Mouse (Mus musculus): Measurements from ENCODE around the gene Enox1. TPM values are rescaled to one million over a fixed set of nuclear protein-coding genes. Genes with fewer than 3 reads are reported as not detected.

The Enox1 gene
- polyA plus RNA-seq, 1 experiment from 2014 or later = 19.8 TPM

GRCm38 (mm10) chr14:77658739-77659138, 502.2 kb downstream of the Enox1 start:
- no peaks in the 10 kb centered on the region for H3K4me1 ChIP-seq
- no peaks in the 10 kb centered on the region for H3K36me3 ChIP-seq
- WGBS = 79% methylated on average over 4 of the region's 4 CpGs
- no peak overlapping the region for H3K9ac ChIP-seq
- H3K4me3 ChIP-seq (replicated peaks) = no peak overlapping the region
- ATAC-seq (ENCODE audit: insufficient number of reproducible peaks, low FRiP score, low TSS enrichment, low read depth) = no peak
- no peaks in the 10 kb centered on the region for H3K27me3 ChIP-seq
- no peak overlapping the region for H3K27ac ChIP-seq (replicated peaks)
- H3K4me2 ChIP-seq (replicated peaks) = no peak overlapping the region
- no peaks in the 10 kb centered on the region for H3K9me3 ChIP-seq (replicated peaks)

- no peak overlapping the region for H3K9ac ChIP-seq
- no peaks in the 10 kb centered on the region for H3K36me3 ChIP-seq
- H3K4me1 ChIP-seq = no peaks in the 10 kb centered on the region
- WGBS = 71% methylated on average over 7 of the region's 7 CpGs
- ATAC-seq (ENCODE audit: insufficient number of reproducible peaks, low FRiP score, low TSS enrichment, low read depth) = no peak
- H3K9me3 ChIP-seq (replicated peaks) = no peaks in the 10 kb centered on the region
- no peaks in the 10 kb centered on the region for H3K27me3 ChIP-seq
- H3K4me2 ChIP-seq (replicated peaks) = no peak overlapping the region
- H3K27ac ChIP-seq (replicated peaks) = no peak overlapping the region
- no peak overlapping the region for H3K4me3 ChIP-seq (replicated peaks)
Measured at GRCm38 (mm10) chr14:77662273-77662672, 505.7 kb downstream of the Enox1 start.

GRCm38 (mm10) chr14:77662994-77663393, 506.4 kb downstream of the Enox1 start:
- WGBS = 79% methylated on average over 8 of the region's 8 CpGs
- no peaks in the 10 kb centered on the region for H3K27me3 ChIP-seq
- no peak overlapping the region for H3K4me2 ChIP-seq (replicated peaks)
- H3K9me3 ChIP-seq (replicated peaks) = no peaks in the 10 kb centered on the region
- no peak overlapping the region for H3K27ac ChIP-seq (replicated peaks)
- no peaks in the 10 kb centered on the region for H3K4me1 ChIP-seq
- no peak for ATAC-seq (ENCODE audit: insufficient number of reproducible peaks, low FRiP score, low TSS enrichment, low read depth)
- H3K36me3 ChIP-seq = no peaks in the 10 kb centered on the region
- no peak overlapping the region for H3K9ac ChIP-seq
- no peak overlapping the region for H3K4me3 ChIP-seq (replicated peaks)

DNA sequence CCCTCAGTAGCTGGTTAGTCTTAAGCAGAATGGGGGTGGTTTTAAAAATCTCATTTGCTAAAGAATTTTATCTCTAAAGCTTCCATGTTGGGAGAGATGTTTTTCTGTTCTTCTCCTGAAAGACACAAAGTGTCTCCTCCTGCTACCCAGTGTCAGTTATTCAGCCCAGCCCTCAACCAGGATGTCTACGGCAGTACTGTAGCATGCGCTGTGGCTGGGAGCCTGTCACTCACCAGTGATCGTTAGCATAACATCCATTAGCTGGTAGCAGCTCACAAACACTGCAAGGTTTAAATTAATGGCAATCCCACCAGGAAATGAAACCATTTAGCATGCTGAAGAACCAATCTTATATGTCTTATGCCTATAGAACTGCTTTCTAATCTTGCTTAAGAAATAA, 511.5 kb downstream of the Enox1 start:
- no peaks in the 10 kb centered on the region for H3K27me3 ChIP-seq
- H3K36me3 ChIP-seq = no peaks in the 10 kb centered on the region
- H3K4me1 ChIP-seq = 0 out of 2 replicates have a peak, but pooled peaks cover 2% of the 10 kb centered on the region
- WGBS = 61% methylated on average over 3 of the region's 3 CpGs
- ATAC-seq (ENCODE audit: insufficient number of reproducible peaks, low FRiP score, low TSS enrichment, low read depth) = no peak
- H3K9ac ChIP-seq = no peak overlapping the region
- H3K4me2 ChIP-seq (replicated peaks) = no peak overlapping the region
- H3K27ac ChIP-seq (replicated peaks) = no peak overlapping the region
- H3K4me3 ChIP-seq (replicated peaks) = no peak overlapping the region
- no peaks in the 10 kb centered on the region for H3K9me3 ChIP-seq (replicated peaks)

GRCm38 (mm10) chr14:77669494-77669893, 512.9 kb downstream of the Enox1 start:
- Histone ChIP-seq H3K36me3 (no peaks in the 10 kb centered on the region), H3K4me3 (replicated peaks) (no peak overlapping the region), H3K27me3 (no peaks in the 10 kb centered on the region), H3K27ac (replicated peaks) (no peak overlapping the region), H3K9me3 (replicated peaks) (no peaks in the 10 kb centered on the region), H3K9ac (no peak overlapping the region), H3K4me1 (0 out of 2 replicates have a peak, but pooled peaks cover 2% of the 10 kb centered on the region), H3K4me2 (replicated peaks) (no peak overlapping the region)
- WGBS = 70% methylated on average over 7 of the region's 7 CpGs
- no peak for ATAC-seq (ENCODE audit: insufficient number of reproducible peaks, low FRiP score, low TSS enrichment, low read depth)

- Histone ChIP-seq H3K4me2 (replicated peaks) (no peak overlapping the region), H3K9me3 (replicated peaks) (no peaks in the 10 kb centered on the region), H3K36me3 (no peaks in the 10 kb centered on the region), H3K4me1 (0 out of 2 replicates have a peak, but pooled peaks cover 2% of the 10 kb centered on the region), H3K27me3 (no peaks in the 10 kb centered on the region), H3K4me3 (replicated peaks) (no peak overlapping the region), H3K27ac (replicated peaks) (no peak overlapping the region), H3K9ac (no peak overlapping the region)
- ATAC-seq (ENCODE audit: insufficient number of reproducible peaks, low FRiP score, low TSS enrichment, low read depth) = no peak
- WGBS = 63% methylated on average over 5 of the region's 5 CpGs
Measured at GRCm38 (mm10) chr14:77670945-77671344, 514.4 kb downstream of the Enox1 start.

DNA sequence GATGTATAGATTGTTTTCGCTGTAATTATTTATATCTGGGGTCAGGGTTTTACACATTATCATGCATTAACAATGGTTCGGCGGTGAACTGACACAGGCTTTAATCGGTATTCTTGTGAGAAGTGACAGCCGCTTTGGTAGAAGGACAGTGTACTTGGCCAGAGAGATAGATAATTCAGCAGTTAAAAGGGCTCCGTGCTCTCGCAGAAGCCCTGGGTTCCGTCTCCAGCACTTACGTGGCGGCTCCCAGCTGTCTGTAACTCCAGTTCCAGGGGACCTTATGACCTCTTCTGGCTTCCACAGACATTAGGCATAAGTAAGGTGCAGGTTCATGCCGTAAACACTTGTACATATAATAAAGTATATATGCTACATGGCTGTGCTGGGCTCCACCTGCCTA, 515.4 kb downstream of the Enox1 start:
- Histone ChIP-seq H3K36me3 (peaks cover 2% of the 10 kb centered on the region; the same call in 1 of the 2 replicates), H3K9ac (no peak overlapping the region)
- no peak for ATAC-seq (ENCODE audit: insufficient number of reproducible peaks, low FRiP score, low TSS enrichment, low read depth)

GRCm38 (mm10) chr14:77673138-77673537, 516.6 kb downstream of the Enox1 start:
- no peak overlapping the region for H3K4me3 ChIP-seq (replicated peaks)
- no peaks in the 10 kb centered on the region for H3K27me3 ChIP-seq
- H3K4me1 ChIP-seq = peaks cover 10% of the 10 kb centered on the region; the same call in 1 of the 2 replicates
- peaks cover 2% of the 10 kb centered on the region; the same call in 1 of the 2 replicates for H3K36me3 ChIP-seq
- WGBS = 32% methylated on average over 8 of the region's 8 CpGs
- no peak overlapping the region for H3K9ac ChIP-seq
- H3K9me3 ChIP-seq (replicated peaks) = no peaks in the 10 kb centered on the region
- ATAC-seq (ENCODE audit: insufficient number of reproducible peaks, low FRiP score, low TSS enrichment, low read depth) = no peak
- no peak overlapping the region for H3K4me2 ChIP-seq (replicated peaks)
- H3K27ac ChIP-seq (replicated peaks) = no peak overlapping the region

More for the DNA sequence above, 515.4 kb downstream of the Enox1 start:
- H3K27ac ChIP-seq (replicated peaks) = no peak overlapping the region
- H3K4me3 ChIP-seq (replicated peaks) = no peak overlapping the region
- H3K27me3 ChIP-seq = no peaks in the 10 kb centered on the region
- whole genome bisulfite sequencing = 88% methylated on average over 11 of the region's 11 CpGs
- no peaks in the 10 kb centered on the region for H3K9me3 ChIP-seq (replicated peaks)
- H3K4me1 ChIP-seq = 0 out of 2 replicates have a peak, but pooled peaks cover 2% of the 10 kb centered on the region
- H3K4me2 ChIP-seq (replicated peaks) = no peak overlapping the region

GRCm38 (mm10) chr14:77677951-77678350, 521.4 kb downstream of the Enox1 start:
- ATAC-seq (ENCODE audit: insufficient number of reproducible peaks, low FRiP score, low TSS enrichment, low read depth) = no peak

GRCm38 (mm10) chr14:77679877-77680276, 523.3 kb downstream of the Enox1 start:
- H3K36me3 ChIP-seq = peaks cover 2% of the 10 kb centered on the region; the same call in 1 of the 2 replicates
- peaks cover 8% of the 10 kb centered on the region; the same call in 1 of the 2 replicates for H3K4me1 ChIP-seq
- H3K4me2 ChIP-seq (replicated peaks) = no peak overlapping the region
- H3K9me3 ChIP-seq (replicated peaks) = no peaks in the 10 kb centered on the region
- H3K9ac ChIP-seq = no peak overlapping the region
- 81% methylated on average over 9 of the region's 9 CpGs for WGBS
- no peak overlapping the region for H3K4me3 ChIP-seq (replicated peaks)
- ATAC-seq (ENCODE audit: insufficient number of reproducible peaks, low FRiP score, low TSS enrichment, low read depth) = no peak
- no peak overlapping the region for H3K27ac ChIP-seq (replicated peaks)
- H3K27me3 ChIP-seq = no peaks in the 10 kb centered on the region

More at GRCm38 (mm10) chr14:77677951-77678350, 521.4 kb downstream of the Enox1 start:
- Histone ChIP-seq H3K4me2 (replicated peaks) (no peak overlapping the region), H3K27ac (replicated peaks) (no peak overlapping the region), H3K9ac (no peak overlapping the region), H3K4me1 (peaks cover 8% of the 10 kb centered on the region; the same call in 1 of the 2 replicates), H3K4me3 (replicated peaks) (no peak overlapping the region), H3K36me3 (peaks cover 2% of the 10 kb centered on the region; the same call in 1 of the 2 replicates), H3K27me3 (no peaks in the 10 kb centered on the region), H3K9me3 (replicated peaks) (no peaks in the 10 kb centered on the region)
- WGBS = 40% methylated on average over 7 of the region's 7 CpGs

- H3K27ac ChIP-seq (replicated peaks) = no peak overlapping the region
- no peak overlapping the region for H3K4me3 ChIP-seq (replicated peaks)
- no peaks in the 10 kb centered on the region for H3K9me3 ChIP-seq (replicated peaks)
- H3K4me2 ChIP-seq (replicated peaks) = no peak overlapping the region
- no peak for ATAC-seq (ENCODE audit: insufficient number of reproducible peaks, low FRiP score, low TSS enrichment, low read depth)
- WGBS = 83% methylated on average over 10 of the region's 10 CpGs
- H3K36me3 ChIP-seq = no peaks in the 10 kb centered on the region
- H3K9ac ChIP-seq = no peak overlapping the region
- H3K27me3 ChIP-seq = no peaks in the 10 kb centered on the region
- peaks cover under 1% of the 10 kb centered on the region; the same call in 1 of the 2 replicates for H3K4me1 ChIP-seq
Measured at GRCm38 (mm10) chr14:77682888-77683555, 526.5 kb downstream of the Enox1 start.

GRCm38 (mm10) chr14:77689816-77690215, 533.3 kb downstream of the Enox1 start:
- Histone ChIP-seq H3K4me1 (no peaks in the 10 kb centered on the region), H3K27ac (replicated peaks) (no peak overlapping the region), H3K36me3 (no peaks in the 10 kb centered on the region), H3K9me3 (replicated peaks) (no peaks in the 10 kb centered on the region), H3K4me2 (replicated peaks) (no peak overlapping the region), H3K9ac (no peak overlapping the region), H3K4me3 (replicated peaks) (no peak overlapping the region), H3K27me3 (no peaks in the 10 kb centered on the region)
- WGBS = 91% methylated on average over 4 of the region's 4 CpGs
- ATAC-seq (ENCODE audit: insufficient number of reproducible peaks, low FRiP score, low TSS enrichment, low read depth) = no peak

All from embryonic facial prominence, embryonic 15.5 days (tissue).